Mouse (Mus musculus) cerebellum, adult 9-10 months (tissue): ENCODE measurements around the gene Ikbkg.
"Not testable (repeated sequence)": the region's sequence is repeated elsewhere in the genome, so short reads cannot be mapped to it uniquely, and the experiment has no call there.

Experiments
- DNase-seq: peaks from one replicate; pipeline ENCODE4 v3.0.0; 2022

Ikbkg gene

GRCm38 (mm10) chrX:74392535-74393443, at the start of gene Ikbkg, which contains the start of gene Fam3a:
Gene Ikbkg, plus strand, starts transcription at chrX:74393290.
Gene Fam3a, minus strand, starts transcription at chrX:74393272.
- peak; percentile 82 for DNase-seq

GRCm38 (mm10) chrX:74352645-74353466, 40.2 kb upstream of the Ikbkg start:
- DNase-seq = no peak

DNA sequence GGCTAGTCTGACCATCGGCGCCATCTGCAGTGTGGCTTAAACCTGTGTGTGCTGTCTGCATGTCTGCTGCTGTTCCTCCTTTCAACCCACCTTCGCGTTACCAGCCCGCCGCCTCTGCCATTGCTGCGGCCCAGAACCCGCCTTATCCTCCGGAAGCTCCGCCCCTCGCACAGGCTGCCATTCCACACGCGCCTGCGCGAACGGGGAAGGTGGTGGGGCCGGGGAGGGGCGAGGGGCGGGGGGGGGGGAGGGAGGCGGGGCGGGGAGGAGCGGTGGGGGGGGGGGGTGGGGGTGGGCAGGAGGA, 39.7 kb upstream of the Ikbkg start, which contains the start of gene Lage3:
TSS of gene Lage3 (minus strand) at position 152 of the 304 bp plus-strand sequence.
- peak; percentile 81 for DNase-seq

- not testable (repeated sequence) for DNase-seq
These were observed 36.0 kb upstream of the Ikbkg start for GRCm38 (mm10) chrX:74357069-74357468.

DNA sequence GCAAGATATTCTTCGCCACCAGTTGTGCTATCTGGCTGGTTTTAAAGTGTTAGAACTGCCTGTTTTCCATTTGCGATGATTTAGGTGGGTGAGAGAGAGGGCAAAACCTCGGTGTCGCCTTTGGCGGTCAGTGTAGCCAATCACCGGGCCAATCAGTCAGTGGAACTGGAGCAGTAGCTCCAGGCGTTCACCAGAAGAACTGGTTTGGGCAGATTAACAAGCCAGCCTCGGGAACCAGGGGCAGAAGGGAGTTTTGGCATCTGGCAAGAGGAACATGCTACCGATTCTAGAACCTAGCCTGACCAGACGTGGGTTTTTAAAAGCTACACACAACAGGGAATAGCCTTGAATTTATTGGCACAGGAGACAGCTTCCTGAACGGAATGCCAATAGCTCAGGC, 33.9 kb upstream of the Ikbkg start:
- no peak for DNase-seq

- DNase-seq = no peak
These were observed 25.6 kb upstream of the Ikbkg start for GRCm38 (mm10) chrX:74367512-74367911.

DNA sequence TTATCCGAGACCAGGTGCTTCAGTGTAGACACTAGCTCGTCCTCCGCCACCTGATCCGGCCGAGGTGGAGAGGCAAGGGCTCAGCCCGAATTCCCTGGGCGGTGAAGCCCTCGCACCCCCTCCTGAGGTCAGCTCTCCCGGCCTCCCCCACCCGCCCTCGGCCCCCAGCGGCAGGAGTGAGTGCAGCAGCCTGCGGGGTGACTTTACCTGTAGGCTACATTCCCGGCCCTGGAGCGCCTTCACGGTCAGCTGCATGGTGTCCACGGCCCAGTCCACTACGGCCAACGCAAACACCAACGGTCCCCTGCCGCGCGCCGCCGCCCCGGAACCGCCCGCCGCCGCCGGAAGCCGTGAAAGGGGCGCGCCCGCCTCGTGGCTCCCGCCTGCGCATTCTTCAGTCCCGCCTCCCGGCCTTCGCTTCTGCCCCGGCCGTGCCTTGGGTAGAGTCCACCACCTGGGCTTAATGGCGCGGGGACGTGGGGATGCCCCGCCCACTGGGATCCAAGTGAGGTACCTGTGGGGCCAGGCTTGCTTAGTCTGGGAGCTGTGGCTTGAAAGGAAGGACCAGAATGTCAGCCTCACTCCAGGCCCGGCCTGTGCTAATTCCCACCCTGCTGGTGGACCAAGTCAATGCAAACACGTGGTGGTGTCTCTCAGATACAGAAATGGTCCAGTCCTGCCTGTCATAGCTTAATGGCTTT, 24.7 kb upstream of the Ikbkg start:
- peak; percentile 66 for DNase-seq

GRCm38 (mm10) chrX:74372888-74373549, 20.1 kb upstream of the Ikbkg start, which contains the start of the genes Ubl4a and Slc10a3:
Gene Ubl4a, minus strand, starts transcription at chrX:74373218.
Gene Slc10a3, minus strand, starts transcription at chrX:74373349.
- DNase-seq = peak; percentile 82

GRCm38 (mm10) chrX:74384451-74384850, 8.6 kb upstream of the Ikbkg start:
- no peak for DNase-seq

DNA sequence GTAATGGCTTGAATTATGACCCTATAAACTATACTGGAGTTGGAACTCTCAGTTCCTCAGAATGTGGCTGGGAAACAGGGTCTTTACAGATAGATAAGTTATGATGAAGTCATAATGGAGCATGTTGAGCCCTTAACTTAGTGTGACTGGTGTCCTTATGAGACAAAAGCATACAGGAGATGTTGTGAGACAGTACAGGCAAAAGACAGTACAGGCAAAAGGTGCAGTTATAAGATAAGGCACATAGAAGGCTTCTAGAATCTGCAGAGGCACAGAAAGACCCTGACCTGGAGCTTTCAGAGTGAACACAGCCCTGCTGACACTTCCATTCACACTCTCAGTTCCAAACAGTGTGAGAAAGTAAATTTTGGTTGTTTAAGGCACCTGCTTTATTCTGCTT, 4.9 kb upstream of the Ikbkg start:
- no peak for DNase-seq

DNA sequence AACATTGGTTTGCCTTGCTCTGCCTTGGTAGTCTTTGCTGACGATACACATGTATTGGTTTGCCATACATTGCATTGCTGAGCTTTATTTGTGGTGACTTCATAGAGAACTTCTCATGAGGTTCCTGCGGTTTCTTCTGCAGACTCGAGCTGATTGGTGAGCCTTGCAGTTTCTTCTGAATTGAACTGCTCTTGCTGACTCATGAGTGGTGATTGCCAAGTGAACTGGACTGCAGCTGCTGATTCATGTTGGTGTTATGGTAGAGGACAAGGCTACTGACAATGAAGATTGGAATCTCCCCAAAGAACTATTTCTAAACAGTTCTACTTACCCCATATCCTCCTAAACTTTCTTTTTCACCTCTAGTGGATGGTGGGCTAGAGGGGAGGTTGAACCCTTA, 7.0 kb downstream of the Ikbkg start:
- DNase-seq = no peak

DNA sequence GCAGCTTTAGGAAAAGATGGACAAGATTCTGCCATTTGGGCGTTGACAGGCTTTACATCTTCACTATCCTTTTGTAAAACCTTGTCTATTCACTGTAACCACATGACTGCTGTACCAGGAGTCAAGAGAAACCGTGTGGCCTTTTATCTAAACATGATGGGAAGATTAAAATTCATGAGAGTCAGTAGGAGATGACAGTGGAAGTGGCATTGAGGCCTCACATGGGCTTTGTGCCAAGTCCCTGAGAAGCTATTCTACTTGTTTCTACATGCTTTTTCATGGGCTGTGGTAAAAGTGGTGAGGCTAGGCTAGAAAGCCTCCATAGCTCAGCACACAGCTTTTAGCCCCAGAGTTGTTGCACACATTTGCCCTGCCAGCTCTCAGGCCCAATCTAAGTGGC, 15.2 kb downstream of the Ikbkg start:
- no peak for DNase-seq

- peak; percentile 87 for DNase-seq
These were observed 20.3 kb downstream of the Ikbkg start for GRCm38 (mm10) chrX:74413377-74413776.

GRCm38 (mm10) chrX:74424443-74424842, 31.4 kb downstream of the Ikbkg start:
- no peak for DNase-seq

DNA sequence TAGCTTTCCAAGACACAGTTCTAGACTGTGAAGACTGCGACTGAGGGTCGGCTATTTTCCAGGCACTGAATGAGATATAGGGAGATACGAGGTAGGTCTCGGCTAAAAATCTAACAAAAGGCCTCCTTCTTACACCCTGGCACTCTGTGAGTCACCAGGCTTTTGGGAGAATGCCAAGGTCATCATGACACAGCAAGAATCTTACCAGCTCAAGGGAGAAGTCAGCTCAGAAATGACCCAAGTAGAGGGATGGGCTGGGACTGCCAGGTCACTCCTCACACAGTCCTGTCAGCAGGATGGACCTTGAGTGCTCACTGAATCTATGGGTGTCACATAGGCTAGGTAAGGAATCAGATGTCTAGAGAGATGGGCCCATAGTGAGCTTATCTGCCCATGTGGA, 32.1 kb downstream of the Ikbkg start:
- no peak for DNase-seq

GRCm38 (mm10) chrX:74426256-74426655, 33.2 kb downstream of the Ikbkg start:
- DNase-seq = no peak

DNA sequence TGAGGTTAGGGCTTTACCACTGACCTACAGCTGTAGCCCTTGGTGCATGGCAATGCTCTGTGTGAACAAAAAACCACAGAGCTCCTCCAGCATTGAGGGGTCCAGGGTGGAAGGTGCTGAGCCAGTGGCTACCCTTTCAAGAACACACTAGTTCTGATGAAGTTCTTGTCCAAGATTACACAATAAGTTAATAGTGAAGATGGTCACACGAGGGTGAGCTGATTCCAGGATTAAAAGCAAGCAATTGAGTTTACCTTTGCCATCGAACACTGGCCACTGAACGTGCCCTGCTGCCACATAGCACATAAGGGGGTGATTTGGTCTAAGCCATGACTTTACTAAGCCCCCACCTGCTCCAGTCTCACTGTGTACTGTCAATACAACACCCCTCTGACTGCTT, 34.0 kb downstream of the Ikbkg start:
- no peak for DNase-seq

DNA sequence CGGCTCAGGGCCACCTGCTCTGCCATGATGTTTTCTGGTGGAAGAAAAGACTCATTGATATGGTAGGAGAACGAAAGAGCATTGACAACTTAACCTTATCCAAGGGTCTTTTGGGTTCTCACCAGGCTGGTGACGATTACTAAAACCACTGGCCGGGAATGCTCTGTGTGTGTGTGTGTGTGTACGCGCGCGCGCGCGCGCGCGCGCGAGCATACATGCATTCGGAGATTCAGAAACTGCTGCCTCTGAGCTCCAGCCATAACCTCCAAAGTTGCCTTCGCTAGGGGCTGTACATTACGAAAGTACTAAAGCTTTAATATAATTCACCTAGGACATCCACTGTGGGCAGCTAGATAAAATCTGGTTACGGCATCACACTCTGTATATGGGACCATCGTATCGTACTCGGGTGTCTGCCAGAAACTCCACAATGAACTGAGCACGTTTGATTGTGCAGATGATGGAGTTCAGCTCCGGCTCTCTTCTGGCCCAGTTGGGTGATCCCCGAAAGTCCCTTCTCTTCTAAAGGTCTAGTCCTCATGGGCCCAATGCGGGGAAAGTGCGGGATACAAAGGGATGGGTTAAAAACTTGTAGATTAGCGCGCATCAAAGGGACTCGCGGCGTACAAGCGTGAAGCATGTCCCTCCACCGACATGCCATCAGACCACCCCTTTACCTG, 35.2 kb downstream of the Ikbkg start:
- DNase-seq = peak; percentile 28

GRCm38 (mm10) chrX:74428826-74429276, 35.8 kb downstream of the Ikbkg start, which contains the start of gene G6pdx:
Gene G6pdx, minus strand, starts transcription at chrX:74429194.
- peak; percentile 92 for DNase-seq

- peak; percentile 75 for DNase-seq
These were observed 36.3 kb downstream of the Ikbkg start for GRCm38 (mm10) chrX:74429290-74429821.

DNA sequence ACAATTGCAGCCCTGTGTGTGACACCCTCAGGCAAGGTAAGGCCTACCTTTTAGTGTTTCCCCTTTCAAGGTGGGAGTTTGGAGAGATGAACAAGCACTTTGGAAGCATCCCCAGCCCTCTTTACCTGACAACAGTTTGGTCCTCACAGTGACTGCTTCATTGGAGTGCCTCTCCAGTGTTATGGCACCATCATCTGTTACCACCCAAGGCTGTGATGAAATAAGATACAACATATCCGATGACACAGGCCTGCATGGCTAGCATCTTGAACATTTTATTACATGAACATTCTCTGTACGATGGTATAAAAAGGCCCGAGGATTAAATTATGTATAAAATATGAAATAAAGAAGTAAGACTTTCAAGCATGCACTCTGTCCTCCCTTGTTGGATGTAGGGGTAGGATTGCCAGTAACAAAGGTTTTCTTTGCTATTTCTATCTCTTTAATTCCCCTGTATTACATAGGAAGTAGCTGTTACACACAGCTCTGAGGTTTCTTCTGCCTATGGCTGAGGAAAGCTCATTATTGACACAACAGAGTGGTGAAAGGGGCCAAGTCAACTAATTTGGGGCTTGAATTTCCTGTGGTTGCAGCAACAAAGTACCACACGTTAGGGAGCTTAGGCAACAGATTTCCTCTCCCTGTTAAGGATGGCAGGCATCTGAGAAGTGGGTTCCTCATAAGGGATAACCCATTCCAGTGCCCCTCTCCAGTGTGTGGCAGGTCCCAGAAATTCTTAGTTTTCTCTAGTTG, 58.2 kb downstream of the Ikbkg start:
- no peak for DNase-seq
